Mouse (Mus musculus) lung, embryonic 15.5 days (tissue): ENCODE measurements around the gene Zmynd8. TPM values are rescaled to one million over a fixed set of nuclear protein-coding genes. Genes with fewer than 3 reads are reported as not detected.

Experiments used
- ATAC-seq: fragments of 200-750 bp; cut with Nextera tagmentation; 2 replicates; pipeline ENCODE4 v1.8.0; 2017; ENCODE audit warnings: moderate number of reproducible peaks, borderline replicate concordance; ENCODE audit not compliant: low FRiP score, low TSS enrichment; ENCODE audit errors: extremely low read depth
- H3K27ac ChIP-seq: fragments of 300-500 bp; sonication (generic); 2 replicates; pipeline ENCODE4 v1.5.1; 2015; ENCODE audit warnings: moderate library complexity, mild to moderate bottlenecking, inconsistent platforms
- H3K27me3 ChIP-seq: fragments of 300-500 bp; sonication (generic); 2 replicates; pipeline ENCODE4 v1.6.1; 2015; ENCODE audit warnings: inconsistent platforms
- H3K36me3 ChIP-seq: fragments of 300-500 bp; sonication (generic); 2 replicates; pipeline ENCODE4 v1.6.1; 2015; ENCODE audit warnings: inconsistent platforms
- H3K4me1 ChIP-seq: fragments of 300-500 bp; sonication (generic); 2 replicates; pipeline ENCODE4 v1.6.1; 2015; ENCODE audit warnings: inconsistent platforms
- H3K4me2 ChIP-seq: fragments of 300-500 bp; sonication (generic); 2 replicates; pipeline ENCODE4 v1.6.1; 2015; ENCODE audit warnings: inconsistent platforms, mild to moderate bottlenecking, moderate library complexity
- H3K4me3 ChIP-seq: fragments of 300-500 bp; sonication (generic); 2 replicates; pipeline ENCODE4 v1.5.1; 2015; ENCODE audit warnings: mild to moderate bottlenecking, inconsistent platforms
- H3K9ac ChIP-seq: fragments of 300-500 bp; sonication (generic); 2 replicates; pipeline ENCODE4 v1.6.1; 2015; ENCODE audit warnings: inconsistent platforms
- H3K9me3 ChIP-seq: fragments of 300-500 bp; sonication (generic); 2 replicates; pipeline ENCODE4 v1.6.1; 2016; ENCODE audit warnings: inconsistent platforms
- WGBS: fragments of 180-500 bp; shearing (Covaris S2); methylation state at CpG from one replicate; pipeline ENCODE4 v1.1.7; 2015; 5-methylcytosine and 5-hydroxymethylcytosine counted together
- polyA plus RNA-seq: library from polyadenylated mRNA; unstranded; fragments of >200 nt; fragmentation: Nextera tagmentation; extraction: Ambion mirVana; gene quantifications from 2 replicates; pipeline ENCODE4 v1.2.1, GENCODE M21; 2015

Gene Zmynd8
- polyA plus RNA-seq, 1 experiment from 2014 or later, result 46.0 TPM

- Histone ChIP-seq H3K36me3 (no peaks in the 10 kb centered on the region), H3K4me3 (no peak overlapping the region), H3K9me3 (no peaks in the 10 kb centered on the region), H3K27me3 (no peaks in the 10 kb centered on the region), H3K27ac (peak overlapping the region; percentile 100), H3K4me2 (peak overlapping the region; percentile 64), H3K9ac (peak overlapping the region; percentile 53), H3K4me1 (peaks cover 88% of the 10 kb centered on the region)
- ATAC-seq, result peak; percentile 9; the same call in 1 of the 2 replicates
- 6% methylated on average over 17 of the region's 17 CpGs for WGBS
These were observed 13.4 kb downstream of the Zmynd8 start for GRCm38 (mm10) chr2:165885225-165885950.

GRCm38 (mm10) chr2:165884577-165885224 lies 14.1 kb downstream of the Zmynd8 start:
- no peaks in the 10 kb centered on the region for H3K36me3 ChIP-seq
- peak; percentile 55 for ATAC-seq
- WGBS, result 4% methylated on average over 21 of the region's 21 CpGs

GRCm38 (mm10) chr2:165883846-165884576 lies 14.8 kb downstream of the Zmynd8 start:
- H3K9ac ChIP-seq, result peak overlapping the region; percentile 53
- H3K4me2 ChIP-seq, result peak overlapping the region; percentile 64
- peaks cover 96% of the 10 kb centered on the region for H3K4me1 ChIP-seq
- ATAC-seq, result no peak
- H3K27ac ChIP-seq, result peak overlapping the region; percentile 100
- H3K27me3 ChIP-seq, result no peaks in the 10 kb centered on the region
- no peaks in the 10 kb centered on the region for H3K36me3 ChIP-seq
- no peaks in the 10 kb centered on the region for H3K9me3 ChIP-seq
- 4% methylated on average over 11 of the region's 11 CpGs for WGBS
- peak overlapping the region; percentile 34 for H3K4me3 ChIP-seq

More at GRCm38 (mm10) chr2:165884577-165885224, 14.1 kb downstream of the Zmynd8 start:
- Histone ChIP-seq H3K9ac (peak overlapping the region; percentile 53), H3K4me2 (peak overlapping the region; percentile 64), H3K4me3 (peak overlapping the region; percentile 34), H3K27me3 (no peaks in the 10 kb centered on the region), H3K4me1 (peaks cover 93% of the 10 kb centered on the region), H3K9me3 (no peaks in the 10 kb centered on the region), H3K27ac (peak overlapping the region; percentile 100)

DNA sequence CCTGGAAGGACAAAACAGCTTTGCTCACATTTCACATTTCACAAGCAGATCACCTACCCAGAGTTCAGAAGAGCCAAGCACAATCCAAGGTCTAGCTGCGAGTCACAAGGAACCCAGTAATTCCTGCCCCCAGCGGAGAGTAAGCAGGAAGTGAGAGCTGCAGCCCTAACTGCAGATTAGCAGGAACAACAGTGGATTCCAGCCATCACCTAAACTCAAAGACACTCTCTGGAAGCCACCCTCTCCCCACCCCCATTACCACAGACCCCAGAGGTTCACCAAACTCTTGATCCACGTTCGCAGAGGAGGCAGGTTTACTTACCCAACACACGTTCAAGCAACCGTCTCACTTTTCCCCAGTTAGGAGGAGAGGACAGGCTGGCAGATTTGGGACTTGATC lies 15.8 kb downstream of the Zmynd8 start:
- H3K27me3 ChIP-seq, result no peaks in the 10 kb centered on the region
- no peak for ATAC-seq
- peak overlapping the region; percentile 100 for H3K27ac ChIP-seq
- peak overlapping the region; percentile 34 for H3K4me3 ChIP-seq
- no peaks in the 10 kb centered on the region for H3K9me3 ChIP-seq
- H3K4me1 ChIP-seq, result peaks cover 94% of the 10 kb centered on the region
- H3K4me2 ChIP-seq, result peak overlapping the region; percentile 64
- H3K9ac ChIP-seq, result peak overlapping the region; percentile 53
- WGBS, result 3% methylated on average over 6 of the region's 6 CpGs
- H3K36me3 ChIP-seq, result no peaks in the 10 kb centered on the region

- H3K4me3 ChIP-seq, result peak overlapping the region; percentile 34
- 11% methylated on average over 12 of the region's 13 CpGs for WGBS
- no peaks in the 10 kb centered on the region for H3K36me3 ChIP-seq
- H3K4me2 ChIP-seq, result peak overlapping the region; percentile 64
- H3K4me1 ChIP-seq, result peaks cover 94% of the 10 kb centered on the region
- no peaks in the 10 kb centered on the region for H3K9me3 ChIP-seq
- no peaks in the 10 kb centered on the region for H3K27me3 ChIP-seq
- peak overlapping the region; percentile 100 for H3K27ac ChIP-seq
- H3K9ac ChIP-seq, result peak overlapping the region; percentile 53
- ATAC-seq, result no peak
These were observed 17.0 kb downstream of the Zmynd8 start for GRCm38 (mm10) chr2:165881585-165882431.

- H3K4me2 ChIP-seq, result peak overlapping the region; percentile 64
- no peak overlapping the region for H3K9ac ChIP-seq
- WGBS, result 8% methylated on average over 3 of the region's 3 CpGs
- H3K36me3 ChIP-seq, result 0 out of 2 replicates have a peak, but pooled peaks cover under 1% of the 10 kb centered on the region
- peak overlapping the region; percentile 100 for H3K27ac ChIP-seq
- H3K4me3 ChIP-seq, result no peak overlapping the region
- no peaks in the 10 kb centered on the region for H3K9me3 ChIP-seq
- peaks cover 94% of the 10 kb centered on the region for H3K4me1 ChIP-seq
- no peaks in the 10 kb centered on the region for H3K27me3 ChIP-seq
- no peak for ATAC-seq
These were observed 17.6 kb downstream of the Zmynd8 start for GRCm38 (mm10) chr2:165881220-165881584.

DNA sequence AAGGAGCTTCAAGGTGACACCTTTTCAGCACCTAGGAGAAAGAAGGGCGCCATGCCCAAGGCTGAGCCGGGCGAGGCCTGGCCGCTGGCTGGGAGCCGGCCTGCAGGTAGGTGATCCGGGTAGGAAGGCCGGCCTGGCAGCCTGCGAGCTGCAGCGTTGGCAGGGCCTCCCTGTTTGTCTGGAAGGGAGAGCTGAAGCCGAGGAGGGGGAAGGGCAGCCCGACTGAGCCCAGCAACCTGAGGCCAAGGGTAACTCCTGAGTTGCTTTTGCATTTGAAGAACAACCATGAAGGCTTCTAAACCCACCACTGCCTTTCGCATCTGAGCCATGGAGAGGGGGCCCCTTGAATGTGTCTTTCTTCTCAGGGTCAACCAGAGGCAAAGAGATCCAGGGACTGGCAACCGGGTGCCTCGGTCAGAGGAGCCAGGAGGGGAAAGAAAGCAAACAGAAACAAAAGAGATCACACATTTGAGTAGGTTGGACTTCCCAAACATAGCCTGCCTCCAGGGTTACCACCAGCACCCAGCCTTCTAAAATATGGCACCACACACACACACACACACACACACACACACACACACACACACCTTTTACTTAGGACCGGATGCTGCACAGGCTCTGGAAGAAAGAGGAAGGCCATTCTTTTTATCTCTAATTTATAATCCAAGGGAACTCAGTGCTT lies 18.2 kb downstream of the Zmynd8 start:
- Histone ChIP-seq H3K4me1 (peaks cover 94% of the 10 kb centered on the region), H3K4me2 (peak overlapping the region; percentile 64), H3K9me3 (no peaks in the 10 kb centered on the region), H3K36me3 (0 out of 2 replicates have a peak, but pooled peaks cover 4% of the 10 kb centered on the region), H3K4me3 (peak overlapping the region; percentile 13; the same call in 1 of the 2 replicates), H3K27ac (peak overlapping the region; percentile 100), H3K27me3 (no peaks in the 10 kb centered on the region), H3K9ac (peak overlapping the region; percentile 36)
- WGBS, result 10% methylated on average over 15 of the region's 15 CpGs
- no peak for ATAC-seq

- 0 out of 2 replicates have a peak, but pooled peaks cover 4% of the 10 kb centered on the region for H3K36me3 ChIP-seq
- H3K4me2 ChIP-seq, result peak overlapping the region; percentile 64
- WGBS, result 12% methylated on average over 16 of the region's 16 CpGs
- peaks cover 94% of the 10 kb centered on the region for H3K4me1 ChIP-seq
- no peaks in the 10 kb centered on the region for H3K27me3 ChIP-seq
- H3K27ac ChIP-seq, result peak overlapping the region; percentile 100
- no peaks in the 10 kb centered on the region for H3K9me3 ChIP-seq
- ATAC-seq, result no peak
- peak overlapping the region; percentile 11; the same call in 1 of the 2 replicates for H3K9ac ChIP-seq
- no peak overlapping the region; the same call in 1 of the 2 replicates for H3K4me3 ChIP-seq
These were observed 19.2 kb downstream of the Zmynd8 start for GRCm38 (mm10) chr2:165879403-165880178.

GRCm38 (mm10) chr2:165878907-165879361 lies 19.9 kb downstream of the Zmynd8 start:
- Histone ChIP-seq H3K9ac (peak overlapping the region; percentile 11; the same call in 1 of the 2 replicates), H3K9me3 (no peaks in the 10 kb centered on the region), H3K4me2 (peak overlapping the region; percentile 64), H3K27ac (peak overlapping the region; percentile 100), H3K4me1 (peaks cover 96% of the 10 kb centered on the region), H3K4me3 (no peak overlapping the region), H3K36me3 (peaks cover 4% of the 10 kb centered on the region; the same call in 1 of the 2 replicates), H3K27me3 (no peaks in the 10 kb centered on the region)
- WGBS, result 29% methylated on average over 8 of the region's 8 CpGs
- ATAC-seq, result no peak

GRCm38 (mm10) chr2:165878021-165878585 lies 20.7 kb downstream of the Zmynd8 start:
- Histone ChIP-seq H3K4me2 (peak overlapping the region; percentile 64; the same call in 1 of the 2 replicates), H3K9me3 (no peaks in the 10 kb centered on the region), H3K27ac (peak overlapping the region; percentile 100), H3K36me3 (peaks cover 9% of the 10 kb centered on the region; the same call in 1 of the 2 replicates), H3K4me3 (no peak overlapping the region), H3K27me3 (no peaks in the 10 kb centered on the region), H3K9ac (no peak overlapping the region), H3K4me1 (peaks cover 98% of the 10 kb centered on the region)
- WGBS, result 14% methylated on average over 9 of the region's 10 CpGs
- no peak for ATAC-seq
